Mouse (Mus musculus): ENCODE measurements around the gene Foxn3.

Foxn3 gene

GRCm38 (mm10) chr12:99527452-99527851 lies 35.9 kb downstream of the Foxn3 start:
- DNase-seq (ENCODE audit: inconsistent age in 2 of 2, low spot score in 1 of 2), result no peak

GRCm38 (mm10) chr12:99526571-99527140 lies 36.7 kb downstream of the Foxn3 start:
- DNase-seq (ENCODE audit: inconsistent age in 2 of 2, low spot score in 1 of 2), result no peak

- DNase-seq (ENCODE audit: inconsistent age in 2 of 2, low spot score in 1 of 2), result no peak
These were observed 40.5 kb downstream of the Foxn3 start for GRCm38 (mm10) chr12:99522882-99523281.

- no peak for DNase-seq (ENCODE audit: inconsistent age in 2 of 2, low spot score in 1 of 2)
These were observed 43.5 kb downstream of the Foxn3 start for GRCm38 (mm10) chr12:99519862-99520261.

GRCm38 (mm10) chr12:99519191-99519614 lies 44.2 kb downstream of the Foxn3 start:
- peak; percentile 56 to 73 for DNase-seq (ENCODE audit: inconsistent age in 2 of 2, low spot score in 1 of 2)

- no peak for DNase-seq (ENCODE audit: inconsistent age in 2 of 2, low spot score in 1 of 2)
These were observed 44.7 kb downstream of the Foxn3 start for GRCm38 (mm10) chr12:99518640-99519039.

GRCm38 (mm10) chr12:99518126-99518525 lies 45.3 kb downstream of the Foxn3 start:
- no peak for DNase-seq (ENCODE audit: inconsistent age in 2 of 2, low spot score in 1 of 2)

GRCm38 (mm10) chr12:99517296-99517695 lies 46.1 kb downstream of the Foxn3 start:
- no peak for DNase-seq (ENCODE audit: inconsistent age in 2 of 2, low spot score in 1 of 2)

GRCm38 (mm10) chr12:99515481-99515880 lies 47.9 kb downstream of the Foxn3 start:
- no peak for DNase-seq (ENCODE audit: inconsistent age in 2 of 2, low spot score in 1 of 2)

GRCm38 (mm10) chr12:99511644-99512043 lies 51.7 kb downstream of the Foxn3 start:
- no peak for DNase-seq (ENCODE audit: inconsistent age in 2 of 2, low spot score in 1 of 2)

- DNase-seq (ENCODE audit: inconsistent age in 2 of 2, low spot score in 1 of 2), result no peak
These were observed 52.6 kb downstream of the Foxn3 start for GRCm38 (mm10) chr12:99510759-99511158.

- no peak for DNase-seq (ENCODE audit: inconsistent age in 2 of 2, low spot score in 1 of 2)
These were observed 61.2 kb downstream of the Foxn3 start for GRCm38 (mm10) chr12:99502225-99502624.

GRCm38 (mm10) chr12:99498978-99499694 lies 64.2 kb downstream of the Foxn3 start:
- DNase-seq (ENCODE audit: inconsistent age in 2 of 2, low spot score in 1 of 2), result no peak

- no peak for DNase-seq (ENCODE audit: inconsistent age in 2 of 2, low spot score in 1 of 2)
These were observed 65.0 kb downstream of the Foxn3 start for GRCm38 (mm10) chr12:99498189-99498977.

- DNase-seq (ENCODE audit: inconsistent age in 2 of 2, low spot score in 1 of 2), result no peak
These were observed 66.4 kb downstream of the Foxn3 start for GRCm38 (mm10) chr12:99496945-99497344.

GRCm38 (mm10) chr12:99490216-99490615 lies 73.2 kb downstream of the Foxn3 start:
- no peak for DNase-seq (ENCODE audit: inconsistent age in 2 of 2, low spot score in 1 of 2)

GRCm38 (mm10) chr12:99489001-99489592 lies 74.3 kb downstream of the Foxn3 start:
- no peak for DNase-seq (ENCODE audit: inconsistent age in 2 of 2, low spot score in 1 of 2)

- no peak for DNase-seq (ENCODE audit: inconsistent age in 2 of 2, low spot score in 1 of 2)
These were observed 83.0 kb downstream of the Foxn3 start for GRCm38 (mm10) chr12:99480372-99480771.

GRCm38 (mm10) chr12:99474176-99474575 lies 89.2 kb downstream of the Foxn3 start:
- no peak for DNase-seq (ENCODE audit: inconsistent age in 2 of 2, low spot score in 1 of 2)

- DNase-seq (ENCODE audit: inconsistent age in 2 of 2, low spot score in 1 of 2), result peak; percentile 19 to 75
These were observed 89.8 kb downstream of the Foxn3 start for GRCm38 (mm10) chr12:99473406-99474133.

- no peak for DNase-seq (ENCODE audit: inconsistent age in 2 of 2, low spot score in 1 of 2)
These were observed 92.0 kb downstream of the Foxn3 start for GRCm38 (mm10) chr12:99471431-99471830.

Data from adrenal gland, adult (tissue).